Mouse (Mus musculus): Measurements from ENCODE around the gene Sart3.
"Not testable (repeated sequence)": the region's sequence is repeated elsewhere in the genome, so short reads cannot be mapped to it uniquely, and the experiment has no call there.

Gene Sart3

DNA sequence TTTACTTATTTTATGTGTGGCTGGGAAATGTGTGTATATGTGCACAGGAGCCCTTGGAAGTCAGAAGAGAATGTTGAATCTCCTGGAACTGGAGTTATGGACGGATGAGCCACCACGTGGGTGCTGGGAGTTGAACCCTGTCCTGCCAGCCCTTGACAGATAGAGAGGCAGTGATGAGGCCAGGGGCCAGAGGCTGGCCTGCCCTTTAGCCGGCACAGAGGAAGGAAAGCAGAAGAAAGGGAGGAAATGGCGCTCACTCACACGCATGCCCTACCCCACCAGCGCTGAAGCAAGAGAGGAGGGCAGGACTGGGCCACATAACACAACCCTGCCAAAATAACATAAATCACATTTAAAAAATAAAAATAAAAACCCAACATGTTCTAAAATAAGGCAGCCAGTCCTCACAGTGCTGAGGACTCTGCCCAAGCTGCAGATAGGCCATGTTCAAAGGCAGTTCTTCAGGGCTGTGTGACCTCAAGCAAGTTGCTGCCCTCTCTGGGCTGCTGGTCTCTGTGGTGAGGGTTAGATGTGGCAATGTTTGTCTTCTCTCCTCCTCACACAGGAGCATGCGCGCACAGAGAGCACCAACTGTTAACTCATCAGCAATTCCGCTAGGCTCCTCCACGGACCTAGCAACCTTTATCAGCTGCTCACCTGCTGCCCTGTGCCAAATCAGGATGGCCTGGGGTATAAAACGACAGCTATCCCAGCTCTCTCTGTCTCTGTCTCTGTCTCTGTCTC is 18.3 kb upstream of the Sart3 start:
- no peak for DNase-seq (ENCODE audit: low spot score)

DNA sequence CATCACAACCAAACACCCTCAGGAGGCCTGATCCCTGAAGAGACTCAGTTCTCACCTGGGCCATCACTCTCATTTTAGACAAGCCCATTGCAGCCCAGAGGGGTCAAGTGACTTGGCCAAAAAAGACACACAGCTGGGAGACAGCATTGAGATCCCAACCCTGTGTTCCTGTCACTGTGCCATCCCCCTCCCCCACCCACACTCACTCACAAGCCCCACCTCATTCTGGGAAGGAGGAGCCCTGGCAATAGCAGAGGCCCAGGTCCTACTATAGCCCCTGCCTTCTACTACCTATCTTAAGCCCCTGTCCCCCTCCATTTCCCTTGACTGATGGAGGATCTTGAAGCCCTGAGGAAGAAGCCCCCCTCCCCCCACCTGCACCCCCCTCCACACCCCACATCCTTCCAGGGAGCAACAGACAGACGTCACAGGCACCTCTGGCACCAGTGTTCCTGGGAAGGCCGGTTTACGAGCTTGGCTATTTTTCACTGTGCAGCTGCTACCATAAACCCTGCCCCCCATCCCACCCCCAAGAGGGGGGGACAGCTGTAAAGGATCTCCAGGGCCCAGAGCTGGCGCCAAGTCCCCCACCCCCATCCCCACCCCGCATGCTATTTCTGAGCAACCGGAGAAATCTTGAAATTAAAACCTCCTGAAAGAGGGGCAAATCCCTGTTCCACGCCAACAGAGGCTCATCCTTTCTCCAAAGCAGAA is 16.9 kb upstream of the Sart3 start:
- no peak for DNase-seq (ENCODE audit: low spot score)

DNA sequence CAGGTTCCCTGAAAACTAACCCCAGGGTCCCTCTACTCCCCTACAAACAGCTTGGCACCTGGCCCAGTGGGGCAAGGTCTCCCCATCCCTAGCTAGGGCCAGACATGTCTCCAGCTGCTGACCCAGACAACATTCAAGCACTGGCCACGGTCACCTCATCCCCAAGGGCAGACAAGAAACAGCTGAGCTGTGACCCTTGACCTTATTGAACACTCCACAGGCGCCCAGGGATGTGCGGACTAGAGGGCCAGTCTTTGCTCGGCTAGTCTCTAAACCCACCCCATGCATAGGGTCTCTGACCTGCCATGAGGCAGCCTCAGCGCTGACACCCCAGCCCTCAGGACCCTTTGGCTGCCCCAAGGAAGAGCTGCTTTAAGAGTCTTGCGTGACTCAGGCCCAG is 16.3 kb upstream of the Sart3 start:
- no peak for DNase-seq (ENCODE audit: low spot score)

DNA sequence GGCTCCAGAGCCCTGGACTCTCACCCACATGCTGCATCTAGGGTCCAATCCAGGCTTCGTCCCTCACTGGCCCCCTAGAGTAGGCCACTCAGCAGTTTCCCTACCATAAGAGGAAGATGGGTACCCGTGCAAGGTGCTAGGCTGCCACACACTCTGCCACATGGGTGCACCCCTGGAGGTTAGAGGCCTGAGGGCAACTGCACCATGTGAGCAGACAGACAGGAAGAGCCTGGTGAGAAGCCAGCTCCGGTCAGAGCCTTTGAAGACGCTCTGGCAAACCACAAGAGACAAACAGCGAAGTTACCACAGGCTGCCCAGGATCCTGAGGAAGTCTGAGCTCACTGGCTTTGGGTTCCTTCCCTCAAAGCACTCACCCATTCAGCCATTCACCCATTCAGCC is 14.7 kb upstream of the Sart3 start:
- DNase-seq (ENCODE audit: low spot score): no peak

DNA sequence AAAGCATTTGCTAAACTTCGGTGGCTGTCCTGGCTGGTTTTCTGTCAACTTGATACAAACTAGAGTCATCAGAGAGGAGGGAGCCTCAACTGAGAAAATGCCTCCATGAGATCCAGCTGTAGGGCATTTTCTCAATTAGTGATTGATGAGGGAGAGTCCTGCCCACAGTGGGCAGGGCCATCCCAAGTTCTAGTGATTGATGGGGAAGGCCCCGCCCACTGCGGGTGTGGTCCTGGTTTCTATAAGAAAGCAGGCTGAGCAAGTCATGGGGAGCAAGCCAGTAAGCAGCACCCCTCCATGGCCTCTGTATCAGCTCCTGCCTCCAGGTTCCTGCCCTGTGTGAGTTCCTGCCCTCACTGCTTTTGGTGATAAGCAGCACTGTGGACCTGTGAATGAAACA is 11.8 kb upstream of the Sart3 start:
- not testable (repeated sequence) for DNase-seq (ENCODE audit: low spot score)

DNA sequence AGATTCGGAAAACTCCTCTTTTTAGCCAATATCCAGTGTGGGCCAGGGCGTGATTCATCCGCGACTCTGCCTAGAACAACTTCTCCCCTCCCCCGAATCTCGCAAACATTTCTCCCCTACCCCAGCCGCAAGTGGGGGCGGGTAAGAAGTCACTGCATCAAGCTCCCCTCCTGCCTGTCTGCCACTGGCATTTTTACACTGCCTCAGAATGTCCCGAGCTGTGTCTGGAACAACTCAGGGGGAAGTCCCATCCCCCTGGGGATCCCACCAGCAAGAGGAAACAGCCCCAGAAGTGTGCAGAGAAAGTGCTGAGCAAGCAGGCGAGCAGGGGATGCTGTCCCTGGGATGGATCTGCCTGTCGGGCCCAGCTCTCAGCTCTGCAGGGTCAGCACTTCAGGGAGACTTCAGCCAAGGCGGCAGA is 11.3 kb upstream of the Sart3 start:
- peak; percentile 53 for DNase-seq (ENCODE audit: low spot score)

DNA sequence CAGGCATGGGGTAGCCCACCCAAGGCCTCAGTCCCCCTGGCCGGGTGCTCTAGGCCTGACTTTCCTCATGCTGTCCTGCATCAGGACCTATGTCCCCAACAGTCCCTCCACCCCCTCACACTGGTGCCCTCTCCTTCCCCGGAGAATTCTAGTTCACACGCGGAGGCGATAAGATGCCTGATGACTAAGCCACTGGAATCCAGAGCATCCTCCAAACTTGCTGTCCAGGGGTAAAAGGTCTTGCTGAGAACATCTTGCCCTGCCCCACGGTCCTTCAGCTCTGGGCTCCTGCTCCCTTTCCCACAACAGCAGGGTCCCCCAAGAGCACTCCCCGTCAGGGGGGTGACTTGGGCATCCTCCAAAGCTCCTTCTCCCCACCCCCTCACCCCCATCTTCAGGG is 10.3 kb upstream of the Sart3 start:
- DNase-seq (ENCODE audit: low spot score): no peak

DNA sequence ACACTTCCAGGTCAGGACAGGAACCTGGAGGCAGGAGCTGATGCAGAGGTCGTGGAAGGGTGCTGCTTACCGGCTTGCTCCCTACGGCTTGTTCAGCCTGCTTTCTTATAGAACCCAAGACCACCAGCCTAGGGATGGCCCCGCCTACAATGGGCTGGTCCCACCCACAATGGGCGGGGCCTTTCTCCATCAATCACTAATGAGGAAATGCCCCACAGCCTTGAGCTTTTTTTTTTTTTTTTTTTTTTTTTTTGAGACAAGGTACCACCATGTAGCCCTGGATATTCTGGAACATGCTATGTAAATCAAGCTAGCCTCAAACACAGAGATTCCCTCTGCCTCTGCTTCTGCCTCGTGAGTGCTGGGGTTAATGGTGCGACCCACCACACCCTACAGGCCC is 9.6 kb upstream of the Sart3 start:
- DNase-seq (ENCODE audit: low spot score): no peak

DNA sequence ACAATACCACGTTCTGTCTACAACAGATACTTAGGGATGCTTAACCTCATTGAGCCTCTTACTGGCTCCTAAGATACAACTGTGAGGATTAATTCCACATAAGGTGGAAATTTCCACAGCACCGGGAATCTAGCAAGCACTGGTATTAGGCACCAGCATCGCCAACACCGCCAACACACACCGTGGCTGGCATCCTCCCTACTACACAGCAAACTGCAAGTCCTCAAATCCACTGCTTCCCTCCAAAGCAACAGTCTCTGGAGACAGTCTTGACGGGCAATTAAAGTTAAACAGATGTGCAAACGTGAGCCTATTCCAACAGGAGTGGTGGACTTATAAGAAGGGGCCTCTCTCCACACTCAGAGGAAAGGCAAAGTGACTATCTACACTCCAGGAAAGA is 8.9 kb upstream of the Sart3 start:
- DNase-seq (ENCODE audit: low spot score): no peak

DNA sequence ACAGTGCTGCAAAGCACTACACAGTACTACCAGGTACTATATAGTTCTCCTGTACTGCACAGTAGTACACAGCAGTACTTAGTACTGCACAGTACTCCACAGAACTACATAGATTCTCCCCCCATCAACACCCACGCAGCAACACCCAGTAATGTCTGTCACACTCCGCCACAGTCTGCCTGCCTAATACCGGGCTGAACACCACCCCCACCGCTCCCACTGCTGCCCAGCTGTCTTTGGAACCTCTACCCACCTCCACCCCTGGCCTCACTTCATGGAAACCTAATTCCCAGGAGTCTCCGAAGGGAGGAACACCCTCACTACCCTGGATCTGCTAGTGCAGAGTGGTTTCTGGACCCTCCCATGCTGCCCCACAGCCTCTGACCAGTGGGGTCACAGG is 8.5 kb upstream of the Sart3 start:
- DNase-seq (ENCODE audit: low spot score): no peak

DNA sequence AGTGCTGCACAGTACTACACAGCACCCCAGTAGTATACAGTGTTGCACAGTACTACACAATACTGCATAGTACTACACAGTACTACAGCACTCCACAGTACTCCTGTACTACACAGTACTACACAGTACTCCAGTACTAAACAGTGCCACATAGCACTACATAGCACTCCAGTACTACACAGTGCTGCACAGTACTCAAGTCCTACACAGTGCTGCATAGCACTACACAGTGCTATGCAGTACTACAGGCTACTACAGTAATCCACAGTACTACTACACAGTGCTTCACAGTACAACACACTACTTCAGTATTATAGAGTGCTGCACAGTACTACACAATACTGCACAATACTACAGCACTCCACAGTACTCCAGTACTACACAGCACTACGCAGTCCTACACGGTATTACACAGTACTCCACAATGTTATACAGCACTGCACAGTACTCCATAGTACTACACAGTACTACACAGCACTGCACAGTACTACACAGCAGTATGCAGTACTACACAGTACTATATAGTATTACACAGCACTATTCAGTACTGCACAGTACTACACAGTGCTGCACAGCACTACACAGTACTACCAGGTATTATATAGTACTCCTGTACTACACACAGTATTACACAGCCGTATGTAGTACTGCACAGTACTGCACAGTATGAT is 7.9 kb upstream of the Sart3 start:
- no peak for DNase-seq (ENCODE audit: low spot score)

DNA sequence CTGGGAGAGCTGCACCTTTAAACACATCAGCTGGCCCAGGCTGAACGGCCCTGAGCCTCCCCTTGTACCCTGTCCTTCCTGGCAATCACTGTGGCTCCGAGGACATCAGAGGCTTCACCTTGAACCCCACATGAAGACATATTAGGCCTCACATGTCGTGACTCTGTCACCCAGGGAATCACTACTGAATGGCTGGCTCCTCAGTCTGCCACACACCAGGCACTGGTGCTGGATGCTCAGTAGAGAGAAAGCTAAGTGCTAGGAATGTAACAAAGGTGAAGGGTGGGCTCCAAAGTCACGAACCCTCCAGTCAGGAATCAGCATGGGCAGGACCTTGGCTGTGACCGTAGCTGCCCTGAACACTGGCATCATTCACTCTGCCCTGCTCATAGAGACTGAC is 7.3 kb upstream of the Sart3 start:
- DNase-seq (ENCODE audit: low spot score): no peak

DNA sequence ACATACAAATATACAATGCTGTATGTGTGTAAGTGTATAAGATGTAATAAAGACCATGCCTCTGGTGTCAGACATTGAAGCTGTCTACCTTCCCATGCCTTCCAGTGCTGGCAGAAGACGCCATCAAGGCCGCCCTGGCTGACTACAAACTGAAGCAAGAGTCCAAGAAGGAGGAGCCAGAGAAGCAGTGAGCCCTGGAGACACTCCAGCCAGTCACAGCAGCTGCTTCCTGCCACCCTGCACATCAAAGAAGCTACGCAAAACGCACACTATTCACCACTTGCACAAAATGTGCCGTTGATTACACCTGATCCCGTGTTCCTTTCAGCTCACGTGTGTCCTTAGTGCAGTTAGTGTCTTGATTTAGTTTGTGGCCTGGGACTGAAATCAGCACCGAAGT is 5.4 kb upstream of the Sart3 start:
- not testable (repeated sequence) for DNase-seq (ENCODE audit: low spot score)

DNA sequence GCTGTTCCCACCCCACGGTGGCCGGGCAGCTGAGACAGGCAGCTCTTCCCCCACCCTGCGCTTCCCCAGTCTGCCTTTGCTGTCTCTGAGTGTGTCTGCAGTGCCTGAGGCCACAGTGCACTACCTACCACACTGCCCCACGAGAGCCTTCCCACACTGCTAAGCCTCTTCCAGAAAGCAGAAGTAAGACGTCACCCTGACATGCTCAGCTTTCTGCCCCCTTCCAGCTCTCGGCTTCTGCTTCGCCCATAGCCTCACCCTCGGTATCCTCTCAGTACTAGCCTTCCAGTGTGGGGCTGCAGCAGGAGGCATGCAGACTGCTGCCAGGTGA is 4.6 kb upstream of the Sart3 start:
- no peak for DNase-seq (ENCODE audit: low spot score)

DNA sequence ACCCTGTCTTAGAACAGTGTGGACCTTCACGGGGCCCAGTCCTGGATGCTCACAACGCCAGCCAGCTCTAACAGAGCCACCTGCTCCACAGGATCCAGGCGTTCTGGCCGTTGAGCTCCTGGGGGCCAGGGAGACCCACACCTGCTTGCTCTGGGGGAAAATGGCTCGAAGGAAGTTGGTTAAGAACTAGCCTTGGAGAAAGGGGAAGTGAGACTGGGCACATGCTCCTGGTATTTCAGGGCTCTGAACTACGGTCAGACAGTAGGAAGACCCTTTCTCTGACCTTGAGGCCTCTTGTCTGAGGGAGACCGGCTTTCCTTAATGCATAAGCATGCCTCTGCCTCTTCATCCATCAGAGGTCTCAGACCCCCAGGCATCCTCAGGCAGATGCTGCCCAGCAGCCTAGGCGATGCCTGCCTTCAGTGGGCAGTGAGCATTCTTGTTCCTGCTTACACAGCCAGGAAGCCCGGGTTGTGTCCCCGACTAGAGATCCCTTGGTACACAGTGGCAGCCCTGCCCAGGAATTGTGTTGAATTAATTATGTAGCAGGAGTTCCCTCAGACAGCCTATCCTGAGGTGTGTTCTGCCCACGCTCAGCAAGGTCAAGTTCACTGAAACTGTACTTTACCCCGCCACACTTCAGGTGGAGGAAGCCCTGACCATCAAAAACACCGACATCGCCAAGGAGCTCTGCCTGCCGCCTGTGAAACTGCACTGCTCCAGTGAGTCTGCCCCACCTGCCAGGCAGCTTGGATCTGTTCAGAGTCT is 4.0 kb upstream of the Sart3 start:
- DNase-seq (ENCODE audit: low spot score): no peak

DNA sequence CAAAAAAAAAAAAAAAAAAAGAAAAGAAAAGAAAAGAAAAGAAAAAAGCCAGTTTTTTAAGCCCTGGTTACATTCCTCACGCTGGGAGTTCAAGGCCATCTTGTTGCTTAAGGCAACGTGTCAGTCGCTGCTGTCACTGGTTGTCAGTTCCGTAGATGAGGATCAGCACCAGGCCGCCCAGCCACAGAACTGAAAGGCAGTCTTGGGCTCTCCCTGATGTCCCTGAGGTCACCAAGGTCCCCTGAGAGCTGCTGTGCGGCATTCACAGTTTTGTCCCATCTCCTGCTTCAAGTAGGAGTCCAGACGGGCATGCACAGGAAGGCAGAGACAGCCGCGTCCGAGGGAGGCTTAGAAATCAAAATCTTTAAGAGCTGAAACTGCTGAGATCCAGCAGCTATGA is 3.3 kb upstream of the Sart3 start:
- DNase-seq (ENCODE audit: low spot score): no peak

DNA sequence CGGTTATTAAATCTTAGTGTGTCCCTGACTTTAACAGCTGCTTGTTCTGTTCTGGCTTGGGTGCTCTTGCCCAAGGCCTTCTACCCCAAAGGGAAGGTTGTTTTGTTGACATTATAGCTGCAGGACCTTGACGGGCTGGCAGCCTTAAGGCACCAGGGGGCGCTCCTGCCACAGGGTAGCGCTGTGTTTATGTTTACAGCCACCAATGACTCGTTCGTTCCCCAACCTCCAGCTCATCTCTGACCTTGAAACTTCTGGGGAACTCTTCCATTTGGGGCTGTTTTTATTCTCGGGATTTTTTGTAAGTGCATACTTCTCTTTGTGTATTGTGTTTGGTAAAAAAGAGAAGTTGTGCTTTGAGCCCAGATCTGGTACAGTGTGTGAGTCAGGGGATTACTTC is 1.4 kb upstream of the Sart3 start:
- DNase-seq (ENCODE audit: low spot score): peak; percentile 91

DNA sequence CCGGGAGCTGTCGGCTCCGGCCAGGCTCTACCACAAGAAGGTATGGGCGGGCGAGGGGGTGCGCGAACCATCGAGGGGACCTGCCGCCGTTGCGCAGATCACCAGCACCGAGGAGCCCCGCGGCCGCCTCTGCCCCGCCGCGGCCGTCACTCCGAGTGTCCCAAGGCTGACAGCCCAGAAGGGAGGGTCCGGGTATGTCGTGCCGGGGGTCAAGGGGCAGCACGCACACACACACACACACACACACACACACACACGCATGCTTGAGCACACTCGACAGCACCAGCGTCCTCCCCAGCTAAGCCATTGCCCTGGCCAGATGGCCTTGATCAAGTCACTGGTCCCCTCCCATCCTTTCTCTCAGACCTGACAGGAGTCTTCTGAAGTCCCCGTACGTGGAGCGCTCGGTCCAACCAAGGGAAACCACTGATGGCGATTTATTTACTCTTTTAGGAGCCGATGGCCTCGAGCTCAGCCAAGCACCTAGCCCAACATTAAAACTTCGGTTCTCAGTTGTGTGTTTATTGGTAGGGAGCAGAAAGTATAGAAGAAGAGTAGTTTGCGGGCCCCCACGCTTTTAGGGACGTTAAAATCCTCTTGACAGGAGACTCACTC is 702 bp upstream of the Sart3 start:
- peak; percentile 42 for DNase-seq (ENCODE audit: low spot score)

DNA sequence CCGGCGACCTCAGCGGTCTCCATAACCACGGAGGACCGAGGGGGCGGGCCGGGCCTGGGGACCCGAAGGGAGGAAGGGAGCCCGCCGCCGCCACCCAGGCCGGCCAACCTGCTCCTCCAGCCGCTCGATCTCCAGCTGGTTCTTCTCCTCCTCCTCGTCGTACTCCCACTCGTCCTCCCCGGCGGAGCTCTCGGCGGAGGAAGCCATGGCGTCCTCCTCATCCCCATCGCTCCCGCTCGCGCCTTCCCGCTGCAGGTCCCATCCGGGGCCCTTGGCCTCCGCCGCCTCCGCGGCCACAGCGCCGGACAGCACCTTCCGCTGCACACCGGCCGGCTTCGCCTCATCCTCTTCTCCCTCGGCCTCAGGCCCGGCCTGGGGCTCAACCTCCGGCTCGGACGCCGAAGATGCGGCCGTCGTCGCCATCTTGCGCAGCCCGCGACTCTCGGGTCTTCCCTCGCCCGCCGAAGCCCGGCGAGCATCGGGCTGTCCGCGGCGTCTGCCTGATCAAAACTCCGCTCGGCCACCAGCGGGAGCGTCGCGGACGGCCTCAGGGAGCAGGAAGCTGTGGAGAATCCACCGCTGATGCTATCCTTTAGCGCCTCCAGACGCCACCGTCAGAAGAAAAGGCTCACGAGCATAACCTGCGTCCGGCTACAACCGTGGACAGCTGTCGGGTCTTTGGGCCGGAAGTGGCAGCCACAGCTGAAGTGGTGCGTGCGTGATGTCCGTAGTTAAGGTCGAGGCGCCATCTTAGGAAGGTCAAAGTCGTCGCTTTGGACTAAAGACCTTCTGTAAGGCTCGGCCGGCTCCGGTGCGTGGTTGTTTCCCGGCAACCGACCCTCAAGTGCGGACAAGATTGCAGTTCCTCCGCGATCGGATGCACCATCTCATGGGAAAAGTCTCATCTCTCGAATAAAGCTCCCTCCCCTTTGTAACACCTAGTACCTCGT is 822 bp downstream of the Sart3 start:
- DNase-seq (ENCODE audit: low spot score): peak; percentile 91

DNA sequence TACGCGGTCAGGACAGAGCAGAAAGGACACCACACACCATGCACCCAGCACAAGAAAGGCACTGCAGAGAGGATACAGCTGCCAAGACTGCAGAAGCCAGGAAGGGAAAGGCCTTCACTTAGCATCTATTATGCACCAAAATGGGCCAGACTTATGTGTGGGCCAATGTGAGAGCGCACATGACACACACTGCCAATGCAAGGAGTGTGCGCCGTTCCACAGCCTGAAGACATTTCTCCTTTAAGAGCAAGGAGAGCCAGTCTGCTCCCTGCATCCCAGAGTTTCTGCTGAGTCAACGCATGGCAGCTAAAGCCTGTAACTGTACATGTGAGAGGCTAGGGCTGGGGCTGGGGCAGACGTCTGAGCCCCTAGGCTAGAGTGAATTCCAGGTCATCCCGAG is 3.5 kb downstream of the Sart3 start:
- DNase-seq (ENCODE audit: low spot score): no peak

Measured in adipocyte (in vitro differentiated cells).